Mouse (Mus musculus) gastrocnemius, postnatal 14 days (tissue): ENCODE data around the gene Tssc4. TPM values are rescaled to one million over a fixed set of nuclear protein-coding genes. Genes with fewer than 3 reads are reported as not detected.

ENCODE experiments used
- DNase-seq: peaks from one replicate; pipeline ENCODE4 v3.0.0; 2021; ENCODE audit warnings: mixed read lengths
- intact Hi-C: fragments of 180-260 bp; cut with DNase I; formaldehyde crosslinking; loops from one replicate; pipeline ENCODE4 v1.15.1; 2025; ENCODE audit warnings: low total_unique reads
- total RNA-seq, 2 experiments: library from RNA; stranded (reverse); gene quantifications; 2 replicates each; pipeline ENCODE4 v1.2.3; 2021

The Tssc4 gene
- total RNA-seq, 2 experiments from 2014 or later: 9.8 to 12.2 TPM

DNA sequence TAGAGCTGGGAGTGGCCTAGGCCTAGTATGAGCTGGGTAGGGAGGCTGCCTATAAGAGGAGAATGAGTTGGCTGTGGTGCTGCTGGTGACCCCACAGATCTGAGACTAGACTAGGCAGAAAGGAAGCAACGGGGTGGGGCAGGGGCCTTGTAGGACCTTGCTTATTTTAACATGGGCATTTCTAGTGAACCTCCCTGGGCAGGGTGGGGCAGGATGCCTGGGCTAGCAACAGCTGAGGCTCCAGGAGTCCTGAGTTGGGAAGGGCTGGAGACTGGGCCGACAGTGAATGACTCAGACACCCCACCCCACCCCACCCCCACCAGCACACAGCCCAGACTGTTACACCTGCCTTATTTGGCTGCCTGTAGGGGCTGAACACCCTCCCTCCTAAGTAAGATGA lies 6.3 kb upstream of the Tssc4 start:
- DNase-seq: no peak
- intact Hi-C loops: no loop called here

DNA sequence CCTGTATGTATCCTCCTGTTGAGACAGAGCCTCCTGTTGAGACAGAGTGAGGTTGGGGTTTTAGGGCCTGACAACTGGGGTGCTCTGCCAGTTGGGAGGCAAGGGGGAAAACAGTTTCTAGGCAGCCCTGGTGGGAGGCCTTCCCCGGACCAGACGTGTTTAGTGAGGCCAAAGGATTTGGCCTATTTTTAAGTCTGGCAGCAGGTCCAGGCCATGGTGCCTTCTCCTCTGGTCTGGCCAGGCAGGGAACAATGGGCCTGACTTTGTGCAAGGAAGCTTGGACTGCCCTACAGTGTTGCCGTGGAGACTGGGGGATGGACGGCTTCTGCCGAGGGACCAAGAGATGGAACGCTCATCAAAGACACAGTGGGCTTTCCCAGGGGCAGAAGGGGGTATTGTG lies 4.8 kb upstream of the Tssc4 start:
- intact Hi-C loops: no loop called here
- DNase-seq: no peak

DNA sequence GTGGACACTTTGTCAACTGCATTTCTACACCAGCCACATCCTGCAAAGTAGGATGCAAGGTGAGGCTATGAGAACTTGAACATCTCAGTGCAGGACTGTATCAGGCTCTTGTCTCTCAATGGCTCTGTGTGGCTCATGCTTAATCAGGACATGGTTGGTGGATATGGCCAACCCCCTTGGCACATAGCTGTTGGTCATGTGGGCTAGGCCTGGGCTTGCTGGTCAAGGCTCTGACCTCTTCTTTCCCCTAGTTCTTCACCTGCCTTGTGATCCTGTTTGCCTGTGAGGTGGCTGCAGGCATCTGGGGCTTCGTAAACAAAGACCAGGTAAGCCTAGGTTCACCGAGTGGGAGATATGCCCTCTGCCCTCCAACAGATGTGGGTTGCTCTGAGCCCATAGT lies 3.4 kb upstream of the Tssc4 start:
- DNase-seq: no peak
- intact Hi-C loops: no loop called here

GRCm38 (mm10) chr7:143067469-143067868 lies 1.6 kb upstream of the Tssc4 start:
- DNase-seq: no peak
- intact Hi-C loops: no loop called here

GRCm38 (mm10) chr7:143067897-143068296 lies 1.2 kb upstream of the Tssc4 start:
- DNase-seq: no peak
- intact Hi-C loops: no loop called here

DNA sequence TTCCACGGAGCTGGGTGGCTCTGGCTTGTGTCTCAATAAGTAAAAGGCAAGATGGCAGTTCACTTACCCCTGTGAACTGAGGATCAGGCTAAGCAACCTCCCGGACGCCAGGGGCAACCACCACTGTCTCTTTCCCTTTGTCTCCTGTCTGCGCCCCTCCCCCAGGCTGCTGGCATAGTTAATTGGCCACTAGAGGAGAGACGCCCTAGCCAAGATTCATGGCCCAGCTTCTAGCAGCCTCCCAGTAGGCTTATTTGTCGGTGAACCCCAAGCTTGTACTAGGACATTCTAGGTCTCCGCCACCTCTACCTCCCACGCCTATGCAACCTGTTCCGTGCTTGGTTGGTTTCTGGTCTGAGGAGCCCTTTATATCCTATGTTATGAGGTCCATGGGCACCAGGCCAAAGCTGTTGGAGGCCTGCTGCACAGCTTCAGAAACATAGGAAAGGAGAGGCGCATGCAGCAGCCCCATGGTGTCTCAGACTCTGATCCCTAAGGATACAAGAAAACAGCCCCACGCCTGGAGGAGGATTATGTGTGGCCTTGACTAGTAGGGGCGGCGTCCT lies 650 bp upstream of the Tssc4 start:
- peak; percentile 52 for DNase-seq
- intact Hi-C loops: no loop called here

DNA sequence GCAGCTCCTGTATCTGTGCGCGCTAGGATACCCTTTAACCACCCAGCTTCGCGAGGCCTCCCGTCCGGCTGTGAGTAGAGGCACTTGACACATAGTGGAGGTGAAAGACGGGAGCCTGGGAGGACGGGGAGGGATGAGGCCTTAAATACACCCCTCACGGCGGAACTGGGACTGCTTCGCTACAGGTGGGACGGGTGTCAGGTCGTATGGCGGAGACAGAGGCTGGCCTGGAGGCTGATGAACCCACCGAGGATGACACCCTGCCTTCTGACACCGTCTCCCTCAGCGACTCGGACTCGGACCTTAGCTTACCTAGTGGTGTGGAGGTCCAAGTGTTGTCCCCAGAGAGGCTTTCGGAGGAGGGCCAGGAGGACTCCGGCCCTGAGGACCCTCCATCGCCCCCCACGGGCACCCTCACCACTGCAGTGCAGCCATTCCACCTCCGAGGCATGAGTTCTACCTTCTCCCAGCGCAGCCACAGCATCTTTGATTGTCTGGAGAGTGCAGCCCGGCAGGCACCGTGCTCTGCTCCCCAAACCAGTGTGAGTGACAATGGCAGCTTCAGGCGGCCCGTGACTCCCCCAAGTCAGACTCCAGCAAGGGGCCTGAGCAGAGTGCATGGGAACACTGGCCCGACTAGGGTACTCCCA lies 827 bp downstream of the Tssc4 start:
- intact Hi-C loops: no loop called here
- no peak for DNase-seq

GRCm38 (mm10) chr7:143070506-143071070 lies 1.5 kb downstream of the Tssc4 start:
- no peak for DNase-seq
- intact Hi-C loops: no loop called here

GRCm38 (mm10) chr7:143072605-143073004 lies 3.6 kb downstream of the Tssc4 start:
- intact Hi-C loops: no loop called here
- DNase-seq: no peak

DNA sequence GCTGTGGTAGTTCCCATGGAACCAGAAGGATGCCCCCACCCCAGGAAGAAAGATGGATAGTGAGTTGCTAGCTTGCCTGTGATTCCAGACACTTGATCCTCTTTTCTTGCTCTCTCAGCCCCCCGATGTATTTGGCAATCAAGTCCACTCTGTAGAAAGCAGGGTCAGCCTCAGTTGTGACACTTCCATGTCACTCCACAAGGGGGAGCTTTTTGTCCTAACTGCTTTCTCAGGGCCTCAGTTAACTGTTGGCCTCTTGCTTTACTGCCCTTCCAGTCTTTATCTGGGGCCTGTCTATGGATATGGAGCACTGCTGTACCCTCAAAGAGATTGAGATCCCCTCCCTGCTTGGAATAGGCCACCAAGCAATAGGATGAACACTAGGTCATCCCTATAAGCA lies 4.0 kb downstream of the Tssc4 start:
- DNase-seq: peak; percentile 35
- intact Hi-C loops: no loop called here

GRCm38 (mm10) chr7:143075394-143075793 lies 6.3 kb downstream of the Tssc4 start:
- intact Hi-C loops: no loop called here
- DNase-seq: no peak

GRCm38 (mm10) chr7:143077351-143077750 lies 8.3 kb downstream of the Tssc4 start:
- intact Hi-C loops: no loop called here
- no peak for DNase-seq

- intact Hi-C loops: no loop called here
- no peak for DNase-seq
Observed at GRCm38 (mm10) chr7:143082024-143082423, 13.0 kb downstream of the Tssc4 start.

GRCm38 (mm10) chr7:143083708-143084107 lies 14.7 kb downstream of the Tssc4 start:
- no peak for DNase-seq
- intact Hi-C loops: no loop called here

DNA sequence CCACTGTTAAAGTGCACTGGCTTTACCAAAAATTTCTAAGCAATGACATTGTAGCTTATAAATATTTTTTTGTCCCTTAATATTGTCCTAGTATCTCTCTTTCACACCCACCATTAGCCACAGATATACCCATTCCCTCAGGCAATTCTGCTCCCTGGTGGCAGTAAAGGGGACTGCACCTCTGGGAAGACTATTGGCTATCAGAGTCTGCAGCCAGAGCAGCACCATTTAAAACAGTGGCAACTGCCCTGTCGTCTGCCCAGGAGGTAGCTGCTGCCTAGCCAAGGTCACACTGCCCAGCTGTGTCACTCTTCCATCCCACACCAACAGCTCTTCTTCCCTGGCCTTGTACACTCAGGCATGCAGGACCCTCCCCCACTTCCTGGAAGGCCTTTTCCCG lies 17.3 kb downstream of the Tssc4 start:
- peak; percentile 77 for DNase-seq
- intact Hi-C loops: loop anchor here (2.0 kb wide), 1 partner anchor 80 kb away; no protein-coding TSS in a partner anchor

GRCm38 (mm10) chr7:143087070-143087579 lies 18.1 kb downstream of the Tssc4 start:
- intact Hi-C loops: loop anchor here (2.0 kb wide), 1 partner anchor 80 kb away; no protein-coding TSS in a partner anchor
- peak; percentile 59 for DNase-seq

DNA sequence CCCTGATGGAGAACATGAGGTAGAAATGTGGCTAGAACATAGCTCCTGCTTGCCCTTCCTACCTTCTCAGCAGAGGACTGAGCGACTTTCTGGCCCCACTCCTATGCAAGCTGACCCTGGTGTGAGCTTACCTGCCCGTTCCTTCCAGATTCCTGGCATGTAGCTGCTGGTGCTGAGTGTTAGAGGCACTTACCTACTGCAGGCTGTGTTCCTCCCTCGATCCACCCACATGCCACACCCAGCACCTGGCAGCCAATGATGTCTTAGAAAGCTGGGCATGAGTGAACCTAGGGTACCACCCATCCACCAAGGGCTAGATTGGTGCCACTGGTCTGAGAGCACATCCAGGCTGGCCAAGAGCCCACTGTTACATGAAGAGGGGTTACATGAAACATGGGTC lies 24.8 kb downstream of the Tssc4 start:
- intact Hi-C loops: loop anchor here (2.0 kb wide), 1 partner anchor 45 kb away; no protein-coding TSS in a partner anchor

DNA sequence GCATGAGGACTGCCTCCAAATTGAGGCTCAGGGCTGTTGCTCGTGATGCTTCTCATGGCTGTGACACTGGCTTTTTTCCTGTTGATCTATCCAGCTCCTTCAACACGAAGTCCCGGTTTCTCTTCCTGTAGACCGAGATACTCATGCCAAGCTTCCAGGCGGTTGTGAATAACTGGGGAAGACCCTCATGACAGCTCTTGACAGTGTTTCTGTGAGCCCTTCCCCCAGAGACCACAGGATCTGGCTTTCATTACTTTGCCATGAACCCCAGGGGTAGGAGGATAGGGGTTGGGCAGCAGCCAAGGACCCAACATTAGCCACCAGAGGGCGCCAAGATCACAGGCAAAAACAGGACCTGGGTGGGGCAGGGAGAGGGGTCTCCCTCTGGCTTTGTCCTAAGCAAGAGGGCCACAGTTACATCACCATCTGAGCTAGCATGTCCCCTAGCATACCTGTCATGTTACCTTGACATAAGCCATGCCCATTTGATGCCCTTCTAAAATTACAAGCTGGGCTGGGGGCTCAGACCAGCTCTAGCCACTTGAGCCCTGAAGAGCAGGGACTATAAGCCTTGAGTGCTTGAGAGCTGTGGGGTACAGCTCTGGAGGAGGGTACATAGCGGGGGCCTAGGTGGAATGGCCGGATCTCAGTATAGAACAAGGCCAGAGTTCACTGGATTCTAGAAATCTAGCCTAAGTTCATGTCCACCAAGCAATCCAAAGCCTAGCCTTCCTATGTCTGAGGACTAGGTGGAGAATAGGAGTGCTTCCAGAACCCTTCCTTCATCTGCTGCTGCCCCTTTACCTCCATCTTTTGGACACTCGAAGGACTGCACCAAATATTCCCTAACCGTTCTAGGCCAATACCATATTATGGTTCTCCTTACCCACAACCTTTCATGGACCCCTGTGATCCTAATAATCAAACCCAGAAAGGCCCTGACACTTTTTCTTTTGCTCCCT lies 25.8 kb downstream of the Tssc4 start, which contains the start of gene Trpm5:
Gene Trpm5, minus strand, starts transcription at position 51 of the 962 bp plus-strand sequence.
- peak; percentile 70 for DNase-seq
- intact Hi-C loops: loop anchor here (2.0 to 5.0 kb wide), 2 partner anchors 44 to 372 kb away; no protein-coding TSS in a partner anchor

More for the DNA sequence above, 24.8 kb downstream of the Tssc4 start:
- no peak for DNase-seq

DNA sequence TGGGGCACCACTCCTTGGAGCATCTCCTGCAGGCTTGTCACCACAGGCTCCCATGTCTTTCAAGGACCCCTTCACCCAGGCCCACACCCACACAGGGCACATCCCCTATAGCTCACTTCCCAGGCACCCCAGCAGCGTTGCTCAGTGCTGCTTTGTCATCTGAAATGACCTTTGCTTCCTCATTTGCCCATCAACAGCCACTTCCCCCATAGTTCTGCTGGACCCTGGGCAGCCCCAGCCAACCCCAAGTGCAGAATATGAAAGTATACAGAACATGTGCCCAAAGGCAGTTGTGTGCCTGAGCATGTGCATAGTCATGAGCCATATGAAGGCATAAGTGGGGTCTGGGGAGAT lies 26.5 kb downstream of the Tssc4 start:
- DNase-seq: no peak
- intact Hi-C loops: loop anchor here (2.0 to 5.0 kb wide), 2 partner anchors 43 to 372 kb away; no protein-coding TSS in a partner anchor

DNA sequence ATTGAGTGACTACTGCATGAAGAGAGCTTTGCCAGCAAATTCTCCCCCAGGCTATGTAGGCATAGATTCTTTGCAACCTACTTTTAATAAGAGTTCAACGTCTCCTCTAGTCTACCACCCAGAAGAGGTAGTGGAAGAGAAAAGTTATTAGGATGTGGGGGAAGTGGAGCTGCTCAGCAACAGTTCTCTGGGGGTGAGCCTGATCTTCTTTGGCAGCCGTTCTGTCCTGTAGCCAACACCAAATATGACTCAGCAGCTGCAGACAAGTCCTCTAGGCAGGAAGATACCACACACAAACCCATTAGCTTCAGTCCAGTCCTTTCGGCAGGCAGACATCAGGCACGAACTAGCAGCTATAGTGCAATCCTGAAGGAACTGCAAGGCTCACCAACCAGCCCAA lies 31.7 kb downstream of the Tssc4 start:
- intact Hi-C loops: no loop called here
- DNase-seq: peak; percentile 51
